Mouse (Mus musculus): Measurements from ENCODE around the gene Dmwd. TPM values are rescaled to one million over a fixed set of nuclear protein-coding genes. Genes with fewer than 3 reads are reported as not detected.

Dmwd gene
- polyA plus RNA-seq, 1 experiment = 59.8 TPM

DNA sequence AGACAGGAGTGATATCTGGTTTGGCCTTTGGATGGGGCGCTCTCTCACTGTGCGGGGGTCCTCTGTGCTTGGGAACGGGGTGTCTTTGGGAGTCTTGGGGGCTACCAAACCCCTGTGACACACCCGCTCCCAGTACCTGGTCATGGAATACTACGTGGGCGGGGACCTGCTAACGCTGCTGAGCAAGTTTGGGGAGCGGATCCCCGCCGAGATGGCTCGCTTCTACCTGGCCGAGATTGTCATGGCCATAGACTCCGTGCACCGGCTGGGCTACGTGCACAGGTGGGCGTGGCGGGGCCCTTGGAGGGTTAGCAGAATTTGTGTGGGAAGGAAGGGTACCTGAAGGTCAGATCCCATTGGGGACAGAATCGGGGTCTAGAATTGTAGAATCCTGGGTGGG lies 10.7 kb downstream of the Dmwd start:
- Histone ChIP-seq H3K36me3 (ENCODE audit: control insufficient read depth, insufficient read depth, low read length) (no peaks in the 10 kb centered on the region), H3K4me1 (ENCODE audit: control insufficient read depth, insufficient read depth, low read length) (peaks cover 4% of the 10 kb centered on the region; the same call in 1 of the 2 replicates), H3K27ac (ENCODE audit: insufficient read depth, low read depth, low read length) (no peak overlapping the region), H3K27me3 (replicated peaks; ENCODE audit: control insufficient read depth, insufficient read depth, low read length) (no peaks in the 10 kb centered on the region), H3K4me3 (ENCODE audit: insufficient read depth, low read depth, low read length) (no peak overlapping the region)
- DNase-seq = no peak
- TF ChIP-seq CTCF (conservative IDR thresholded peaks at IDR 0.05; ENCODE audit: insufficient read depth, insufficient read length, low read depth, low read length) (no peak), POLR2A (IDR thresholded peaks at IDR 0.05; ENCODE audit: low read depth, low read length) (no peak)
- WGBS = 78% methylated on average over 18 of the region's 18 CpGs

DNA sequence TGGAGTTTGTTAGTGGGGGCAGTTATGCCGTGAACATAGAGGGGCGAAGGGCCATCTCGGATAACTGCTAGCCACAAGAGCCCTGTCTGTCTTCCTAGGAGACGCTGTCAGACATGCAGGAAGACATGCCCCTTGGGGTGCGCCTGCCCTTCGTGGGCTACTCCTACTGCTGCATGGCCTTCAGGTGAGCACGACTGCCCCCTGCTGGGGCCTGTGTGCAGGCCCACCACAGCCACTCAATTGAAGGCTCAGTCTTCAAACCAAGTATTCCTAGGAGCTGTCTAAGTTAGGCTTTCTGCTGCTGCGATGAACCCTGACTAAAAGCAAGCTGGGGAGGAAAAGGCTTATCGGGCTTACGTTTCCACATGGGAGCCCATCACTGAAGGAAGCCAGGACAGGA lies 12.8 kb downstream of the Dmwd start:
- TF ChIP-seq POLR2A (IDR thresholded peaks at IDR 0.05; ENCODE audit: low read depth, low read length) = no peak
- TF ChIP-seq CTCF (conservative IDR thresholded peaks at IDR 0.05; ENCODE audit: insufficient read depth, insufficient read length, low read depth, low read length) = peak; percentile 73
- Histone ChIP-seq H3K27me3 (replicated peaks; ENCODE audit: control insufficient read depth, insufficient read depth, low read length) (no peaks in the 10 kb centered on the region), H3K4me3 (ENCODE audit: insufficient read depth, low read depth, low read length) (no peak overlapping the region), H3K4me1 (ENCODE audit: control insufficient read depth, insufficient read depth, low read length) (0 out of 2 replicates have a peak, but pooled peaks cover 4% of the 10 kb centered on the region), H3K36me3 (ENCODE audit: control insufficient read depth, insufficient read depth, low read length) (no peaks in the 10 kb centered on the region), H3K27ac (ENCODE audit: insufficient read depth, low read depth, low read length) (no peak overlapping the region)
- peak; percentile 64 for DNase-seq
- 42% methylated on average over 10 of the region's 10 CpGs for WGBS

DNA sequence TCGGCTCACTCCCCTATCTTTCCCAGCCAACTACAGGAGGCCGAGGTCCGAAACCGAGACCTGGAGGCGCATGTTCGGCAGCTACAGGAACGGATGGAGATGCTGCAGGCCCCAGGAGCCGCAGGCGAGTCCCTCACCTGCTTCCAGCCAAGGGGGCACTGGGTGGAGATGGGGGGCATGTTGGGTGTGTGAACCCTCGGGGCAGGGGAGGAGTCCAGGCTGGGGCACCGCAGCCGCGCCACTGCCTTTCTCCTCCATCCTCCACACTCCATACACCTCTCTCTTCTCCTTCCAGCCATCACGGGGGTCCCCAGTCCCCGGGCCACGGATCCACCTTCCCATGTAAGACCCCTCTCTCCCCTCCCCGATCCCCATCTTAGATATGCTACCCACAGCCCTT lies 15.9 kb downstream of the Dmwd start:
- Histone ChIP-seq H3K4me3 (ENCODE audit: insufficient read depth, low read depth, low read length) (no peak overlapping the region), H3K27me3 (replicated peaks; ENCODE audit: control insufficient read depth, insufficient read depth, low read length) (no peaks in the 10 kb centered on the region), H3K36me3 (ENCODE audit: control insufficient read depth, insufficient read depth, low read length) (no peaks in the 10 kb centered on the region), H3K27ac (ENCODE audit: insufficient read depth, low read depth, low read length) (no peak overlapping the region), H3K4me1 (ENCODE audit: control insufficient read depth, insufficient read depth, low read length) (no peaks in the 10 kb centered on the region)
- 74% methylated on average over 17 of the region's 17 CpGs for WGBS
- DNase-seq = no peak
- TF ChIP-seq CTCF (conservative IDR thresholded peaks at IDR 0.05; ENCODE audit: insufficient read depth, insufficient read length, low read depth, low read length) (no peak), POLR2A (IDR thresholded peaks at IDR 0.05; ENCODE audit: low read depth, low read length) (no peak)

DNA sequence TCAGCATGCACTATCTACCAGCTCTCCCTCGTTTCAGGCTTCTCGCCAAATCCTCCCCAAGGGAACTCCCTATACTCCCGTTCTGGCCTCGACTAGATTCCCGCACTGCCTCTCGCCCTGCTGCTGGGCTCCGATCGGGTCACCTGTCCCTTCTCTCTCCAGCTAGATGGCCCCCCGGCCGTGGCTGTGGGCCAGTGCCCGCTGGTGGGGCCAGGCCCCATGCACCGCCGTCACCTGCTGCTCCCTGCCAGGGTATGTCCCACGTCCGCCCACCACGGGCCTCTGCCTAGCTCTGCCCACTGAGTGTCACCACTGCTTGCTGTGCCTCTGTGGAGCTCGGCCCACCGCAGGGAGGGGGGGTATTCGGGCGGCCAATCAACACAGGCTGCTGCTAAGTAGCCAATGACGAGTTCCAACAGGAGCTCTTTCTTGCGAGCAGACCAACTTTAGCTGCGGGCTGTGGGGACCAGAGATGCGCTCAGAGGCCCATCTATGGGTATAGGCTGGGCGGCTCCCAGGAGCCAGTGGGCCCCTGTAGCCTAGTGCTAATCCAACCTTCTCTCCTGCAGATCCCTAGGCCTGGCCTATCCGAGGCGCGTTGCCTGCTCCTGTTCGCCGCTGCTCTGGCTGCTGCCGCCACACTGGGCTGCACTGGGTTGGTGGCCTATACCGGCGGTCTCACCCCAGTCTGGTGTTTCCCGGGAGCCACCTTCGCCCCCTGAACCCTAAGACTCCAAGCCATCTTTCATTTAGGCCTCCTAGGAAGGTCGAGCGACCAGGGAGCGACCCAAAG lies 16.6 kb downstream of the Dmwd start:
- DNase-seq = peak; percentile 73
- WGBS = 20% methylated on average over 38 of the region's 38 CpGs
- no peaks in the 10 kb centered on the region for H3K27me3 ChIP-seq (replicated peaks; ENCODE audit: control insufficient read depth, insufficient read depth, low read length)
- TF ChIP-seq CTCF (conservative IDR thresholded peaks at IDR 0.05; ENCODE audit: insufficient read depth, insufficient read length, low read depth, low read length) (no peak), POLR2A (IDR thresholded peaks at IDR 0.05; ENCODE audit: low read depth, low read length) (no peak)
- H3K4me3 ChIP-seq (ENCODE audit: insufficient read depth, low read depth, low read length) = peak overlapping the region; percentile 39
- H3K36me3 ChIP-seq (ENCODE audit: control insufficient read depth, insufficient read depth, low read length) = no peaks in the 10 kb centered on the region
- H3K4me1 ChIP-seq (ENCODE audit: control insufficient read depth, insufficient read depth, low read length) = no peaks in the 10 kb centered on the region
- H3K27ac ChIP-seq (ENCODE audit: insufficient read depth, low read depth, low read length) = no peak overlapping the region

DNA sequence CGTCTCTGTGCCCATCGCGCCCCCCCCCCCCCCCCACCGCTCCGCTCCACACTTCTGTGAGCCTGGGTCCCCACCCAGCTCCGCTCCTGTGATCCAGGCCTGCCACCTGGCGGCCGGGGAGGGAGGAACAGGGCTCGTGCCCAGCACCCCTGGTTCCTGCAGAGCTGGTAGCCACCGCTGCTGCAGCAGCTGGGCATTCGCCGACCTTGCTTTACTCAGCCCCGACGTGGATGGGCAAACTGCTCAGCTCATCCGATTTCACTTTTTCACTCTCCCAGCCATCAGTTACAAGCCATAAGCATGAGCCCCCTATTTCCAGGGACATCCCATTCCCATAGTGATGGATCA lies 17.1 kb downstream of the Dmwd start:
- WGBS = under 1% methylated on average over 15 of the region's 15 CpGs
- DNase-seq = peak; percentile 91
- TF ChIP-seq CTCF (conservative IDR thresholded peaks at IDR 0.05; ENCODE audit: insufficient read depth, insufficient read length, low read depth, low read length) (peak; percentile 81), POLR2A (IDR thresholded peaks at IDR 0.05; ENCODE audit: low read depth, low read length) (no peak)
- peak overlapping the region; percentile 17; the same call in 1 of the 2 replicates for H3K27ac ChIP-seq (ENCODE audit: insufficient read depth, low read depth, low read length)
- H3K4me1 ChIP-seq (ENCODE audit: control insufficient read depth, insufficient read depth, low read length) = no peaks in the 10 kb centered on the region
- H3K36me3 ChIP-seq (ENCODE audit: control insufficient read depth, insufficient read depth, low read length) = no peaks in the 10 kb centered on the region
- H3K27me3 ChIP-seq (replicated peaks; ENCODE audit: control insufficient read depth, insufficient read depth, low read length) = no peaks in the 10 kb centered on the region
- H3K4me3 ChIP-seq (ENCODE audit: insufficient read depth, low read depth, low read length) = peak overlapping the region; percentile 35

DNA sequence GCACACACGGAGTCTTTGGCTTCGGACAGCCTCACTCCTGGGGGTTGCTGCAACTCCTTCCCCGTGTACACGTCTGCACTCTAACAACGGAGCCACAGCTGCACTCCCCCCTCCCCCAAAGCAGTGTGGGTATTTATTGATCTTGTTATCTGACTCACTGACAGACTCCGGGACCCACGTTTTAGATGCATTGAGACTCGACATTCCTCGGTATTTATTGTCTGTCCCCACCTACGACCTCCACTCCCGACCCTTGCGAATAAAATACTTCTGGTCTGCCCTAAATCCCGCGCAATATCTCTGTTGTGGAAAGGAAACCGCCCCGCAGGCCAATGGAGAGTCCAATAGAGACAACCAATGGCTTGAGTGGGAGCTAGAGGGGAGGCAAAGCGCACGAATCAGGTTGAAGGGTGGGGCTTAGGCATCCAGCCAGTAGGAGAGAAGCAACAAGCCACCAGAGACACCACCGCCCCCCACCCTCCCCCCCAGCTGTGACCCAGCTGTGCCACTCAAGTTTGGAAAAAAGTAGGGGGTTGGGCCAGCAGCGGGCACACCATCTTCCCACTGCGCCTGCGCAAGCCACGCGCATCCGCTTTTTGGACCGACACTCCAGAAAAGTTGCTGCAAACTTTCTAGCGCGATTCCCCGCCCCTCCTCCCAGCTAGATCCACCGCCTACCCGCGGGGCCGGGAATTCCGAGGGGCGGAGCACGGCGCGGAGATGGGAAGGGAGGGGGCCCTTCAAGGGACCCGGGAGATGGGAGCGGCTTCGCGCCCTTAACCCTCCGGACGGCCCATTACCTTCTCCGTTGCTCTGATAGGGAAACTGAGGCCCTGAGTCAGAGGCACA lies 17.7 kb downstream of the Dmwd start:
- Histone ChIP-seq H3K27ac (ENCODE audit: insufficient read depth, low read depth, low read length) (peak overlapping the region; percentile 95), H3K36me3 (ENCODE audit: control insufficient read depth, insufficient read depth, low read length) (no peaks in the 10 kb centered on the region), H3K4me3 (ENCODE audit: insufficient read depth, low read depth, low read length) (peak overlapping the region; percentile 75), H3K4me1 (ENCODE audit: control insufficient read depth, insufficient read depth, low read length) (no peaks in the 10 kb centered on the region), H3K27me3 (replicated peaks; ENCODE audit: control insufficient read depth, insufficient read depth, low read length) (no peaks in the 10 kb centered on the region)
- no peak for TF ChIP-seq CTCF (conservative IDR thresholded peaks at IDR 0.05; ENCODE audit: insufficient read depth, insufficient read length, low read depth, low read length)
- peak; percentile 69 for TF ChIP-seq POLR2A (IDR thresholded peaks at IDR 0.05; ENCODE audit: low read depth, low read length)
- DNase-seq = peak; percentile 99
- under 1% methylated on average over 45 of the region's 45 CpGs for WGBS

DNA sequence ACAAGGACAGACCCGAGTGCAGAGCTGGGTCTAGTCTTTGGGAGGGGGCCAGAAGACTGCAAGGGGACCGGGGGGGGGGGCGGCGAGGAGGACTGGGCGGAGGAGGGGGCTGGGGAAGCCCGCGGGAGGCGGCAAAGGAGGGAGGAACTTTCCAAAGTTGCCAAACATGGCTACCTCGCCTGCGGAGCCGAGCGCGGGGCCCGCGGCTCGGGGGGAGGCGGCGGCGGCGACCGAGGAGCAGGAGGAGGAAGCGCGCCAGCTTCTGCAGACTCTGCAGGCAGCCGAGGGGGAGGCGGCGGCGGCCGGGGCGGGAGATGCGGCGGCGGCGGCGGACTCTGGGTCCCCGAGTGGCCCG lies 18.4 kb downstream of the Dmwd start, which contains the start of gene Six5:
Gene Six5 (plus strand): TSS at position 124 of the 355 bp plus-strand sequence.
- no peak for DNase-seq
- H3K4me1 ChIP-seq (ENCODE audit: control insufficient read depth, insufficient read depth, low read length) = no peaks in the 10 kb centered on the region
- H3K36me3 ChIP-seq (ENCODE audit: control insufficient read depth, insufficient read depth, low read length) = no peaks in the 10 kb centered on the region
- WGBS = 2% methylated on average over 27 of the region's 36 CpGs
- H3K4me3 ChIP-seq (ENCODE audit: insufficient read depth, low read depth, low read length) = peak within 1 kb of the TSS; percentile 75
- H3K27me3 ChIP-seq (replicated peaks; ENCODE audit: control insufficient read depth, insufficient read depth, low read length) = no peaks in the 10 kb centered on the region
- peak within 1 kb of the TSS; percentile 95 for H3K27ac ChIP-seq (ENCODE audit: insufficient read depth, low read depth, low read length)
- no peak for TF ChIP-seq CTCF (conservative IDR thresholded peaks at IDR 0.05; ENCODE audit: insufficient read depth, insufficient read length, low read depth, low read length)
- TF ChIP-seq POLR2A (IDR thresholded peaks at IDR 0.05; ENCODE audit: low read depth, low read length) = no peak
